Mouse (Mus musculus) ES-Bruce4 (cell line): ENCODE measurements around the gene Lipa.

ENCODE experiments used
- CTCF ChIP-seq: IDR thresholded peaks from one replicate; pipeline ENCODE4 v1.8.1; 2011; ENCODE audit warnings: low read depth, low read length
- POLR2A ChIP-seq: IDR thresholded peaks from one replicate; pipeline ENCODE4 v1.8.1; 2011; ENCODE audit warnings: low read length; ENCODE audit not compliant: insufficient read depth

DNA sequence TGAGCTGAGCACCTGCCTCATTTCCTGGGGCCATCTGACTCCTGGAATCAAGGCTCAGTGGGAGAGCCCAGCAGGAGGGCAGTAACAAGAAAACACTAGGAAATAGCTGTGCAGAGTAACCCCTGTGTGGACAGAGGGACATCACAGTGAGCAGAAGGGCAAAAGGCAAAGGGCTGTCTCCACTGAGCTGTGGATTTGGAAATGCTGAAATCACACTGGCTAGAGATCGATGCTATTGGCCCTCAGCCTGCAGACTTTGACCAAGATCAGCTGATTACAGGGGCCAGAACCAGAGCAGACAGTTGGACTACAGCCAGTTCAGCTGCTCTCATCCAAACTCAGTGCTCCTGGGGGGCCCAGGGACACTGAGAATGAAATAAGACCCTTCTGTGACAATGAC, 30.9 kb downstream of the Lipa start:
- no peak for TF ChIP-seq CTCF
- TF ChIP-seq POLR2A = no peak
